Mouse (Mus musculus) heart, embryonic 12.5 days (tissue): ENCODE data around the gene Klhl29. TPM values are rescaled to one million over a fixed set of nuclear protein-coding genes. Genes with fewer than 3 reads are reported as not detected.
A peak's percentile ranks its signal among the peaks of the same experiment; 100 is the strongest.

ENCODE experiments used
- ATAC-seq: fragments of 200-750 bp; cut with Nextera tagmentation; 2 replicates; pipeline ENCODE4 v1.8.0; 2017; ENCODE audit warnings: moderate TSS enrichment, moderate library complexity; ENCODE audit not compliant: insufficient number of reproducible peaks, low FRiP score
- H3K27ac ChIP-seq: fragments of 300-500 bp; sonication (generic); 2 replicates; pipeline ENCODE4 v1.5.1; 2016; ENCODE audit warnings: mild to moderate bottlenecking, moderate library complexity; ENCODE audit not compliant: poor library complexity, severe bottlenecking
- H3K27me3 ChIP-seq: fragments of 300-500 bp; sonication (generic); replicated peaks from 2 replicates; pipeline ENCODE4 v1.6.1; 2016; ENCODE audit warnings: mild to moderate bottlenecking, moderate library complexity
- H3K36me3 ChIP-seq: fragments of 300-500 bp; sonication (generic); 2 replicates; pipeline ENCODE4 v1.6.1; 2016; ENCODE audit warnings: mild to moderate bottlenecking, moderate library complexity
- H3K4me1 ChIP-seq: fragments of 300-500 bp; sonication (generic); replicated peaks from 2 replicates; pipeline ENCODE4 v1.6.1; 2016; ENCODE audit warnings: mild to moderate bottlenecking
- H3K4me2 ChIP-seq: fragments of 300-500 bp; sonication (generic); 2 replicates; pipeline ENCODE4 v1.6.1; 2016; ENCODE audit warnings: mild to moderate bottlenecking, moderate library complexity
- H3K4me3 ChIP-seq: fragments of 300-500 bp; sonication (generic); 2 replicates; pipeline ENCODE4 v1.5.1; 2016; ENCODE audit warnings: mild to moderate bottlenecking
- H3K9ac ChIP-seq: fragments of 300-500 bp; sonication (generic); 2 replicates; pipeline ENCODE4 v1.6.1; 2016; ENCODE audit warnings: mild to moderate bottlenecking, moderate library complexity
- H3K9me3 ChIP-seq: fragments of 300-500 bp; sonication (generic); replicated peaks from 2 replicates; pipeline ENCODE4 v1.6.1; 2016; ENCODE audit warnings: mild to moderate bottlenecking, moderate library complexity
- WGBS: fragments of 180-500 bp; shearing (Covaris S2); methylation state at CpG from one replicate; pipeline ENCODE4 v1.1.7; 2016; 5-methylcytosine and 5-hydroxymethylcytosine counted together
- polyA plus RNA-seq: library from polyadenylated mRNA; unstranded; fragments of >200 nt; fragmentation: Nextera tagmentation; extraction: Ambion mirVana; gene quantifications from 2 replicates; pipeline ENCODE4 v1.2.1, GENCODE M21; 2016

Gene Klhl29
- 0.42 and 0.48 TPM in 2 replicates for polyA plus RNA-seq

GRCm38 (mm10) chr12:5375616-5376461 is at the start of gene Klhl29:
Klhl29 (minus strand) TSS chr12:5375682.
- Histone ChIP-seq H3K9ac (peak within 1 kb of the TSS; percentile 63), H3K4me3 (peak within 1 kb of the TSS; percentile 74), H3K27ac (no peak within 1 kb of the TSS), H3K27me3 (peaks cover 55% of the 10 kb centered on the region), H3K36me3 (no peaks in the 10 kb centered on the region), H3K4me1 (peaks cover 12% of the 10 kb centered on the region), H3K4me2 (peak within 1 kb of the TSS; percentile 98), H3K9me3 (no peaks in the 10 kb centered on the region)
- peak; percentile 89 for ATAC-seq
- WGBS, result under 1% methylated on average over 58 of the region's 66 CpGs

- Histone ChIP-seq H3K36me3 (no peaks in the 10 kb centered on the region), H3K4me2 (no peak overlapping the region), H3K27me3 (no peaks in the 10 kb centered on the region), H3K27ac (no peak overlapping the region), H3K4me3 (no peak overlapping the region), H3K9me3 (no peaks in the 10 kb centered on the region), H3K4me1 (peaks cover 13% of the 10 kb centered on the region), H3K9ac (no peak overlapping the region)
- no peak for ATAC-seq
- 77% methylated on average over 4 of the region's 4 CpGs for WGBS
Observed at GRCm38 (mm10) chr12:5425276-5425675, 49.8 kb upstream of the Klhl29 start.

- Histone ChIP-seq H3K4me2 (no peak overlapping the region), H3K9ac (no peak overlapping the region), H3K4me3 (no peak overlapping the region), H3K4me1 (peaks cover 19% of the 10 kb centered on the region), H3K36me3 (no peaks in the 10 kb centered on the region), H3K27ac (no peak overlapping the region), H3K27me3 (no peaks in the 10 kb centered on the region), H3K9me3 (no peaks in the 10 kb centered on the region)
- no peak for ATAC-seq
- 44% methylated on average over 3 of the region's 3 CpGs for WGBS
Observed at GRCm38 (mm10) chr12:5415806-5416205, 40.3 kb upstream of the Klhl29 start.

DNA sequence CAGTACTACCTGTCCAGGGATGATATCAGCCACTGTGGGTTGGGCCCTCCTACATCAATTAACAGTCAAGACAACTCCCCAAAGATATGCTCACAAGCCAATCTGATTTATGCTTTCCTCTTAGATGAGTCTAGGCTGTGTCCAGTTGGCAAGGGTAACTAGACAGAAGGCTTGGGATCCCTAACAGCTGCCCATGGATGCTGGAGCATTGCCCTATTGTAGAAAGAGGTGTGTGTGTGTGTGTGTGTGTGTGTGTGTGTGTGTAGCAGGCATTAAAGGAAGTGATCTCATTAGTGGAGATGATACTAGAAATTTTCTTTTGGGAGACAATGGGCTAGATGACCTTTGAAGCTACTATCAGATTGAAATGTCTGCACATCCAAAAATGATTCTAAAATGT is 38.5 kb upstream of the Klhl29 start:
- Histone ChIP-seq H3K27me3 (no peaks in the 10 kb centered on the region), H3K4me3 (no peak overlapping the region), H3K9me3 (no peaks in the 10 kb centered on the region), H3K9ac (no peak overlapping the region), H3K4me2 (no peak overlapping the region), H3K4me1 (peaks cover 22% of the 10 kb centered on the region), H3K36me3 (no peaks in the 10 kb centered on the region), H3K27ac (no peak overlapping the region)
- ATAC-seq, result no peak

DNA sequence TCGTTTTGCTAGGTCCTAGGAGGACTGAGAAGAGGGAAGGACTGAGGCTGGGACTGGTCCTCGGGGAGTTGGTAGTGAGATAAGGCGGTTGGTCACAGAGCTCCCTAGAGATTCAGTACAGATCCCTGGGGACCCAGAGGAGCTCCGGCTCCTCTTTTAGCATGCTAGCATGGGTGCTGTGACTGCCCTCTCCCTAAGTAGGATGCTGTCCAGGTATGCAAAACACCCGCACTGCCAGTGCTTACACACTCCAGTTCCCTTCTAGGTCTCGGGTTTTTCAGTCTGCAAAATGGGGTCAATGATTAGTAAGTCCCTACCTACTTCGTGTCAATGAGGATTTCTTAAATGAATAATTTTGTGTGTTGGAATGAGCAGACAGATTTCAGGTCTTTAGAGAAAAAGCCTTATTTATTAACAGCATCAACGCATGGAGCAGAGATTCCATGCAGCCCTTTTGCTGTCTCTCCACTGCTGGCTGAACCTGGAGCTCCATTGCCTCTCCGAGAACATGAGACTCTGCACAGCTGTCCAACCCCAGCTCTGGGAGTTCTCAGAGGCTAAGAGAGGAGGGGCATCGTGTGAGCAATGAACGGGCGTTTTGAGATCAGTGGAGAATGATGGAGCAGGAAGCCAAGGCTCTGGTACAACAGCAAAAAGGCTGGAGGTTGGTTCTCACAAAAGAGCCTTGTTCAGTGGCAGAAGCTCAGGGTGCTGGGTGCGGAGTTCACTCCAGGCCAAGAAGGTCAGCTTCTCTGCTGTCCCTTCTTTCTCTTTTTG is 36.5 kb upstream of the Klhl29 start:
- Histone ChIP-seq H3K9me3 (no peaks in the 10 kb centered on the region), H3K27ac (no peak overlapping the region), H3K27me3 (no peaks in the 10 kb centered on the region), H3K4me3 (no peak overlapping the region), H3K36me3 (no peaks in the 10 kb centered on the region), H3K4me2 (no peak overlapping the region), H3K4me1 (peaks cover 18% of the 10 kb centered on the region), H3K9ac (no peak overlapping the region)
- 60% methylated on average over 13 of the region's 13 CpGs for WGBS
- no peak for ATAC-seq

- H3K4me2 ChIP-seq, result no peak overlapping the region
- H3K36me3 ChIP-seq, result no peaks in the 10 kb centered on the region
- H3K27me3 ChIP-seq, result no peaks in the 10 kb centered on the region
- 65% methylated on average over 4 of the region's 4 CpGs for WGBS
- no peak for ATAC-seq
- no peak overlapping the region for H3K9ac ChIP-seq
- no peaks in the 10 kb centered on the region for H3K9me3 ChIP-seq
- no peak overlapping the region for H3K4me3 ChIP-seq
- H3K27ac ChIP-seq, result no peak overlapping the region
- peaks cover 12% of the 10 kb centered on the region for H3K4me1 ChIP-seq
Observed at GRCm38 (mm10) chr12:5411346-5411745, 35.9 kb upstream of the Klhl29 start.

DNA sequence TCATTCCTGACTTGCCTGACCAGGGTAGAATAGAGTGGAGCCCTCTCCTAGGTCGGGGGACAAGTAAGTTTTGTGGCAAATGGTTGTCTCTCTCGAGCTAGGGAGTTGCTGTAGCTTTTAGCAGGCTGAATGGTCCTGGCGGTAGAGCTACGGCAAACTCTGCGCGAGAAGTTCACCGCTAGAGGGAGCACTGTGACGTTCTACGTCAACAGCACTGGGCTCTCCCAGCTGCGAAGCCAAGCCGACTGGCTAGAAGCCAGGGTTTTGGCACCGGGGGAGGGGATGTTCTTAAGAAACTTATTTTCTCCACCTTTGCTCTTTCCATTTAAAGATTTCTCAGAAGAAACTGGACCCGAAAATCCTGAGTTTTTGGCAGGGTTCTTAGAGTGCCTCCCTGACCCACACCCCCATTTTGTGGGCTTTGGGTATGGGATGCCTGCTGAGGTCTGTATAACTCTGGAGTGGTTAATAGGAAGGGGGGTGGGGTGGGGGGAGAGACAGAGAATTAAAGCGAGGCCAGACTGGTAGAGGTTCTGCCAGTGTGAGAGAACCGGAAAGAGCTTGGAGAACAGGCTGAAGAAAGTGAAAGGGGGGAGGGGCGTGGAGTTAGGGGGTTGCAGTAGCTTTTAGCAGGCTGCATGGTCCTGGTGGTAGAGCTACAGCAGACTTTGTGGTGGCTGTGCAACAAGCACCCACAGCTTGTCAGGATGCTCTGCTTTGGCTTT is 35.1 kb upstream of the Klhl29 start:
- WGBS, result 7% methylated on average over 16 of the region's 16 CpGs
- Histone ChIP-seq H3K4me2 (peak overlapping the region; percentile 64), H3K9me3 (no peaks in the 10 kb centered on the region), H3K27ac (no peak overlapping the region), H3K9ac (no peak overlapping the region), H3K27me3 (no peaks in the 10 kb centered on the region), H3K4me3 (no peak overlapping the region), H3K36me3 (no peaks in the 10 kb centered on the region), H3K4me1 (peaks cover 8% of the 10 kb centered on the region; the same call in 1 of the 2 replicates)
- ATAC-seq, result peak; percentile 79

DNA sequence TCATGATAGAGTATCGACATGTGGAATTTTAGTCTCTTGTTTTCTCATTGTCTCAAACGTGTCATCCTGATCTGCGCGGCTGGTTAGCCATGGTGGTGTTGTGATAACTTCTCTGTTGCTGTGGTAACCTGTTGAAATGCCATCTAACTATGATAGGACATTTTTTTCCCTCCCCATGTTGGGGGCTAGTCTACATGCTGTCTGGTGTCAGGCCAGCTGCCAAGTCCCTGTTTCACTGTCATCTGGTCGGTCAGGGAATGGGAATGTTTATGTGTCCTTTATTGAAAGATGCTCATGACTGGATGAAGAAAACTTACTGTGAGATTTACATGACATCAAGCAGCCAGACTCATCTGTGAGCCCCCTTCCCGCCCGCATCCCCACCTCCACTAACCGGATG is 31.7 kb upstream of the Klhl29 start:
- 76% methylated on average over 8 of the region's 8 CpGs for WGBS
- H3K4me1 ChIP-seq, result peaks cover 5% of the 10 kb centered on the region; the same call in 1 of the 2 replicates
- H3K4me3 ChIP-seq, result no peak overlapping the region

GRCm38 (mm10) chr12:5397423-5397822 is 21.9 kb upstream of the Klhl29 start:
- H3K9me3 ChIP-seq, result peaks cover 3% of the 10 kb centered on the region; the same call in 1 of the 2 replicates
- 24% methylated on average over 5 of the region's 5 CpGs for WGBS
- no peak for ATAC-seq

More for the DNA sequence above, 31.7 kb upstream of the Klhl29 start:
- H3K9ac ChIP-seq, result no peak overlapping the region
- H3K27me3 ChIP-seq, result peaks cover 8% of the 10 kb centered on the region; the same call in 1 of the 2 replicates
- no peaks in the 10 kb centered on the region for H3K9me3 ChIP-seq
- H3K27ac ChIP-seq, result no peak overlapping the region
- no peaks in the 10 kb centered on the region for H3K36me3 ChIP-seq
- no peak for ATAC-seq
- H3K4me2 ChIP-seq, result no peak overlapping the region

DNA sequence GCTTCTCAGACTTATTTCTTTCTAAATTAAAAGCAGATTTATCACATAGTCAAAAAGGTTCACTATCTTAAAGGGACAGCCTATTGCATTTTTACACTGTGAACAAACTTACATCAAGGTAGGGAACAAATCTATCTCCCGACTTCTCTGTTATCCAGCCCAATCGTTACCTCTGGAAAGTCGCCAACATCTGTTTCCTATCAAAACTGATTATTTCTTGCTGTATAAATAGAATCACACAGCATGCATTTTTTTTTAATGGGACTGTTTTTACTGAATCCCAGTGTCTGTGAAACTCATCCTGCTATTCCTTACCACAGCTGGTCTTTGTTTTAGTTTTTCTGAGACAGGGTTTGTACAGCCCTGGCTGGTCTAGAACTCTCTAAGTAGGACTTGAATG is 19.7 kb upstream of the Klhl29 start:
- Histone ChIP-seq H3K4me3 (no peak overlapping the region), H3K36me3 (no peaks in the 10 kb centered on the region), H3K4me2 (no peak overlapping the region), H3K4me1 (no peaks in the 10 kb centered on the region), H3K9ac (no peak overlapping the region), H3K9me3 (peaks cover 3% of the 10 kb centered on the region; the same call in 1 of the 2 replicates), H3K27me3 (peaks cover 5% of the 10 kb centered on the region; the same call in 1 of the 2 replicates), H3K27ac (no peak overlapping the region)
- ATAC-seq, result no peak
- WGBS, result 36% methylated on average over 3 of the region's 3 CpGs

More at GRCm38 (mm10) chr12:5397423-5397822, 21.9 kb upstream of the Klhl29 start:
- H3K4me3 ChIP-seq, result no peak overlapping the region
- no peak overlapping the region for H3K4me2 ChIP-seq
- H3K9ac ChIP-seq, result no peak overlapping the region
- H3K36me3 ChIP-seq, result no peaks in the 10 kb centered on the region
- no peaks in the 10 kb centered on the region for H3K4me1 ChIP-seq
- H3K27ac ChIP-seq, result no peak overlapping the region
- peaks cover 20% of the 10 kb centered on the region; the same call in 1 of the 2 replicates for H3K27me3 ChIP-seq

- no peak overlapping the region for H3K4me3 ChIP-seq
- H3K9ac ChIP-seq, result no peak overlapping the region
- no peak overlapping the region for H3K4me2 ChIP-seq
- no peaks in the 10 kb centered on the region for H3K27me3 ChIP-seq
- H3K36me3 ChIP-seq, result no peaks in the 10 kb centered on the region
- WGBS, result 70% methylated on average over 1 of the region's 1 CpGs
- no peaks in the 10 kb centered on the region for H3K9me3 ChIP-seq
- H3K4me1 ChIP-seq, result no peaks in the 10 kb centered on the region
- H3K27ac ChIP-seq, result no peak overlapping the region
- no peak for ATAC-seq
Observed at GRCm38 (mm10) chr12:5387112-5387511, 11.6 kb upstream of the Klhl29 start.
